Mouse (Mus musculus) embryonic facial prominence, embryonic 15.5 days (tissue): ENCODE results near the gene Ubb. TPM values are rescaled to one million over a fixed set of nuclear protein-coding genes. Genes with fewer than 3 reads are reported as not detected.
A peak's percentile ranks its signal among the peaks of the same experiment; 100 is the strongest.

ENCODE experiments used
- ATAC-seq: fragments of 200-750 bp; cut with Nextera tagmentation; 2 replicates; pipeline ENCODE4 v1.8.0; 2017; ENCODE audit warnings: low read depth, moderate TSS enrichment; ENCODE audit not compliant: insufficient number of reproducible peaks, low FRiP score, low TSS enrichment
- H3K27ac ChIP-seq: fragments of 300-500 bp; sonication (generic); replicated peaks from 2 replicates; pipeline ENCODE4 v1.5.1; 2015; ENCODE audit warnings: mild to moderate bottlenecking, inconsistent platforms
- H3K27me3 ChIP-seq: fragments of 300-500 bp; sonication (generic); 2 replicates; pipeline ENCODE4 v1.6.1; 2015; ENCODE audit warnings: inconsistent platforms
- H3K36me3 ChIP-seq: fragments of 300-500 bp; sonication (generic); 2 replicates; pipeline ENCODE4 v1.6.1; 2015; ENCODE audit warnings: mild to moderate bottlenecking, inconsistent platforms
- H3K4me1 ChIP-seq: fragments of 300-500 bp; sonication (generic); 2 replicates; pipeline ENCODE4 v1.6.1; 2015; ENCODE audit warnings: inconsistent platforms
- H3K4me2 ChIP-seq: fragments of 300-500 bp; sonication (generic); replicated peaks from 2 replicates; pipeline ENCODE4 v1.6.1; 2015; ENCODE audit warnings: mild to moderate bottlenecking, inconsistent platforms
- H3K4me3 ChIP-seq: fragments of 300-500 bp; sonication (generic); replicated peaks from 2 replicates; pipeline ENCODE4 v1.5.1; 2015; ENCODE audit warnings: mild to moderate bottlenecking, inconsistent platforms
- H3K9ac ChIP-seq: fragments of 300-500 bp; sonication (generic); 2 replicates; pipeline ENCODE4 v1.6.1; 2015; ENCODE audit warnings: inconsistent platforms
- H3K9me3 ChIP-seq: fragments of 300-500 bp; sonication (generic); replicated peaks from 2 replicates; pipeline ENCODE4 v1.6.1; 2016; ENCODE audit warnings: inconsistent platforms
- WGBS: fragments of 180-500 bp; shearing (Covaris S2); methylation state at CpG from one replicate; pipeline ENCODE4 v1.1.7; 2015; 5-methylcytosine and 5-hydroxymethylcytosine counted together
- polyA plus RNA-seq: library from polyadenylated mRNA; unstranded; fragments of >200 nt; fragmentation: Nextera tagmentation; extraction: Ambion mirVana; gene quantifications from 2 replicates; pipeline ENCODE4 v1.2.1, GENCODE M21; 2015

Gene Ubb
- polyA plus RNA-seq, 1 experiment from 2014 or later: 3,288 TPM

DNA sequence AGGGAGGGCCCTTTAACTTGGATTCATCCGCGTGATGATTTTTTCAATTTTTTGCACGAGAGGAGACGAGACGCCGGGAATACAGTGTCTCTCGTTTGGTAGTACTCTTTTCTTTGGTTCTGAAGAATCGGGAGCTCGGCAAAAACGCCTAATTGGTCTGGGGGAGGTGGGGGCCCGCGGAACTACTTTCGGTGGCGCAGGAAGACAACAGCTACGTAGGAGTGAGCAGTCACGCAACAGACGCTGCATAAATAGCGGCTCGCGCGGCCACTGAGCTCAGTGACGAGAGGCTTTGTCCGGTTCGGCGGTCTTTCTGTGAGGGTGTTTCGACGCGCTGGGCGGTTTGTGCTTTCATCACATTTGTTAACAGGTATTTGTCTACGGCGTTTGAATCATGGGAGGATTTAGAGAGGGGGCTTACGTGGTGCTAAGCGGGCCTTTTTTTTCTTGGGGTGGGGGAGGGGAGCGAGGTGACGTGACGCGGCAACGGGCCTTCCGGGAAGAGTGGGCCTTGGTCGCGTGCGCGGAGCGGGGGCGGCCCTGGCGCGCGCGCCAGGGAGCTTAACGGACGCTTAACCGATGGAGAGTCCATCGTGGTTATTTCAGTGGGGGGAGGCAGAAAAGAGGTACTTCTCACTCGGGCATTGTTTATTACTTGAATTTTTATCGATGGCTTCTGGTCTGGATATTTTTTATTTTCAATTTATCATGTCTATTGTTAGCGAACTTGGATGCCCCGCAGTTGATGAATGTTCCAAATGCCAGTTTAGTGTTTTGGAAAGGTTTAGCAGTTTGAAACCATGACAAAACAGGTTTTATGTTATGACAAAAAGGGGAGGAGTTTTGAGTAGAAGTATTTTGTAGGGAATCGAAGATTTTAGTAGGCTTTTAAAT is 502 bp downstream of the Ubb start:
- ATAC-seq: peak; percentile 86
- peaks cover 38% of the 10 kb centered on the region for H3K4me1 ChIP-seq
- under 1% methylated on average over 58 of the region's 58 CpGs for WGBS
- H3K36me3 ChIP-seq: peaks cover 15% of the 10 kb centered on the region; the same call in 1 of the 2 replicates
- peak overlapping the region; percentile 68 for H3K9ac ChIP-seq
- peak overlapping the region; percentile 42 for H3K4me2 ChIP-seq
- peak overlapping the region; percentile 65 for H3K4me3 ChIP-seq
- H3K9me3 ChIP-seq: no peaks in the 10 kb centered on the region
- H3K27me3 ChIP-seq: no peaks in the 10 kb centered on the region
- H3K27ac ChIP-seq: peak overlapping the region; percentile 87

GRCm38 (mm10) chr11:62553186-62553585 is 2.2 kb downstream of the Ubb start:
- H3K9ac ChIP-seq: peak overlapping the region; percentile 21; the same call in 1 of the 2 replicates

DNA sequence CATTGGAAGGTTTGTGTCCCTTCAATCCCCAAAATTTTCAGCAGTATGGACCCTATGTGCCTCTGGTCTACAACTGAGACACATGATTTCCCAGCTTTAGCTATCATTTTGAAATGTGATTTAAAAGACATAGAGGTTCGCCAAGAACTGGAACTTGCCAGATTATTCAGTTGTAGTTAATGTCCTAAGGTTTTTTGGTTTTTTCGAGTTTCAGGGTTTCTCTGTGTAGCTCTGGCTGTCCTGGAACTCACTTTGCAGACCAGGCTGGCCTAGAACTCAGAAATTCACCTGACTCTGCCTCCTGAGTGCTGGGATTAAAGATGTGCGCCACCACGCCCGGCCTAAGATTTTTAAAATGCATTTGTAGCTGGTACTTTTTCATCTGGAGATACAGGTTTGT is 2.7 kb downstream of the Ubb start:
- H3K9ac ChIP-seq: peak overlapping the region; percentile 21; the same call in 1 of the 2 replicates
- ATAC-seq: no peak
- WGBS: 80% methylated on average over 5 of the region's 5 CpGs

More at GRCm38 (mm10) chr11:62553186-62553585, 2.2 kb downstream of the Ubb start:
- no peaks in the 10 kb centered on the region for H3K27me3 ChIP-seq
- H3K9me3 ChIP-seq: no peaks in the 10 kb centered on the region
- H3K27ac ChIP-seq: no peak overlapping the region
- ATAC-seq: no peak
- WGBS: 14% methylated on average over 1 of the region's 1 CpGs
- H3K4me1 ChIP-seq: peaks cover 39% of the 10 kb centered on the region
- H3K36me3 ChIP-seq: peaks cover 15% of the 10 kb centered on the region; the same call in 1 of the 2 replicates
- H3K4me3 ChIP-seq: peak overlapping the region; percentile 38
- H3K4me2 ChIP-seq: peak overlapping the region; percentile 65

DNA sequence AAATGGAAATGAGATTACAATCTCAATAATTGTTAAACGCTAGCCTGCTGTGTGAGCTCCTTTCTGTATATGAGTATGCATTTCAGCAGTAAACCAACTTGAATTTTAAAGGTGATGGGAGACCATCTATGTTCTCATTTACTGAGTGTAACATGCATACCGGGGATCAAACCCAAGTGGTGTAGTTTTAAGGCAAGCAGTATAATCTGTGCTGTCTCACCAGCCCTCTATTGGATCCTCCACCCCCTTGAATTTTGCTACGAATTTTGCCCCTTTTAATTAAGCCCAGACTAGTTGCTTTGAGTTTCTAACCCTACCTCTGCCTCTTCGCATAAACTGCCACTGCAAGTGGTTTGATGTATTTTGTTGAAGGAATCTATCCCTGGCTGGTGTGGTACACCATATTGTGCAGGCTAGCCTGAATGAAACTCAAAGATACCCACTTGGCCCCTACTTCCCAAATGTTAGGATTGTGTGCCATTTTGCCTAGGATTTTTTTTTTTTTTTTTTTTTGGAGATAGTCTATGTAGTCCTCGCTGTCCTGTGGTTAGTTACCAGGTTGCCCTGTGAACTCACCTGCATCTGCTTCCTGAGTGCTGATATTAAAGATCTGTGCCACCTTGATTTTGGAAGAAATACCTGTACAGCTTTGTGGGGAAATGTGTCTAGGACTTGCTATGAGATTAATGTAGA is 3.3 kb downstream of the Ubb start:
- peak overlapping the region; percentile 38 for H3K4me3 ChIP-seq
- H3K4me1 ChIP-seq: peaks cover 37% of the 10 kb centered on the region
- H3K27me3 ChIP-seq: no peaks in the 10 kb centered on the region
- WGBS: 59% methylated on average over 5 of the region's 5 CpGs
- H3K36me3 ChIP-seq: peaks cover 15% of the 10 kb centered on the region; the same call in 1 of the 2 replicates
- H3K9ac ChIP-seq: no peak overlapping the region
- H3K4me2 ChIP-seq: peak overlapping the region; percentile 65
- ATAC-seq: no peak
- H3K9me3 ChIP-seq: no peaks in the 10 kb centered on the region
- no peak overlapping the region for H3K27ac ChIP-seq

More for the DNA sequence above, 2.7 kb downstream of the Ubb start:
- H3K4me2 ChIP-seq: peak overlapping the region; percentile 65
- H3K4me3 ChIP-seq: peak overlapping the region; percentile 38
- no peak overlapping the region for H3K27ac ChIP-seq
- H3K9me3 ChIP-seq: no peaks in the 10 kb centered on the region
- peaks cover 43% of the 10 kb centered on the region for H3K4me1 ChIP-seq
- H3K27me3 ChIP-seq: no peaks in the 10 kb centered on the region
- H3K36me3 ChIP-seq: peaks cover 15% of the 10 kb centered on the region; the same call in 1 of the 2 replicates

DNA sequence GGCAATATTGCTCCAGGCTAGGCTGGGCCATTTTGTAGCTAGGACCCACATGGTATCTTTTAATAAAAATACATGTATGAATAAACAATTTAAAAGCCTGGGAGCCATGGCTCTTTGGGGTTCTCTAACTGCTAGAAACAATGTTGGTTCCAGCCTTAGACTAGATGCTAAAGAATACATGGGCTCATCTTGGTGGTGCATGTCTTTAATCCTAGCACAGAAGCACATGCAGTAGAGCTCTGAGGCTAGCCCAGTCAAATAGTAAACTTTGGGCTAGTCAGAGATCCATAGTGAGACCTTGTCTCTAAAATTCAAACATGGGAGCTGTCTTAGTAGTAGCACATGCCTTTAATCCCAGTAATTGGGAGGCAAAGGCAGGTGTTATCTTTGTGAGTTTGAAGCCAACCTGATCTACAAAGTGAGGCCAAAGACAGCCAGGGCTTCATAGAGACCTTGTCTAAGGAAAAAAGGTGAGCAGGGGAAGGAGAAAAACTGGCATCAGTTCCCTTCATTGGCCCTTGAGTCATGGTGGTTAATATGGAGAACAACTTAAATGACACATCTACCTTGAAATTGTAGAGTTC is 4.1 kb downstream of the Ubb start:
- H3K36me3 ChIP-seq: peaks cover 15% of the 10 kb centered on the region; the same call in 1 of the 2 replicates
- H3K9ac ChIP-seq: no peak overlapping the region
- H3K4me3 ChIP-seq: peak overlapping the region; percentile 38; the same call in 1 of the 2 replicates
- ATAC-seq: no peak
- peaks cover 30% of the 10 kb centered on the region for H3K4me1 ChIP-seq
- H3K9me3 ChIP-seq: no peaks in the 10 kb centered on the region
- H3K4me2 ChIP-seq: peak overlapping the region; percentile 65
- H3K27me3 ChIP-seq: no peaks in the 10 kb centered on the region
- no peak overlapping the region for H3K27ac ChIP-seq

GRCm38 (mm10) chr11:62555896-62556412 is 5.0 kb downstream of the Ubb start:
- Histone ChIP-seq H3K27ac (no peak overlapping the region), H3K9ac (no peak overlapping the region), H3K4me1 (peaks cover 30% of the 10 kb centered on the region), H3K4me2 (no peak overlapping the region), H3K36me3 (peaks cover 15% of the 10 kb centered on the region; the same call in 1 of the 2 replicates), H3K9me3 (no peaks in the 10 kb centered on the region), H3K4me3 (no peak overlapping the region), H3K27me3 (no peaks in the 10 kb centered on the region)
- no peak for ATAC-seq

DNA sequence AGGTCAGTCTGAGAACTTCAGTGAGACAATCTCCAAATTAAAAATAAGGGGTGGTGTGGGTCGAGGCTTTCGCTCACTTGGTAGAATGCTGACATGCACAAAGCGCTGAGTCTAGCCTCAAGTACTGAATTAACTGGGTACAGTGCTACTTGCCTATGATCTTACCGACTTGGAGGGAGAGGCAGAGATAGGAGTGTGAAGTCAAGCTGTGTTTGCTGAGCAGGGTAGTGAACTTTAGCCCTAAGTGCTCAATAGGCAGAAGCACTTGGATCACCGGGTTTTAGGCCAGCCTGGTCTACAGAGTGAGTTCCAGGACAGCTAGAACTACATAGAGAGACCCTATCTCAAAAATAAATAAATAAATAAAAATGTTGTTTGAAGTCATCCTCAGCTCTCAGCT is 6.2 kb downstream of the Ubb start:
- Histone ChIP-seq H3K36me3 (peaks cover 15% of the 10 kb centered on the region; the same call in 1 of the 2 replicates), H3K4me2 (no peak overlapping the region), H3K4me1 (peaks cover 30% of the 10 kb centered on the region), H3K27me3 (no peaks in the 10 kb centered on the region), H3K4me3 (no peak overlapping the region), H3K27ac (no peak overlapping the region), H3K9me3 (no peaks in the 10 kb centered on the region), H3K9ac (no peak overlapping the region)
- WGBS: 65% methylated on average over 5 of the region's 5 CpGs
- ATAC-seq: no peak

DNA sequence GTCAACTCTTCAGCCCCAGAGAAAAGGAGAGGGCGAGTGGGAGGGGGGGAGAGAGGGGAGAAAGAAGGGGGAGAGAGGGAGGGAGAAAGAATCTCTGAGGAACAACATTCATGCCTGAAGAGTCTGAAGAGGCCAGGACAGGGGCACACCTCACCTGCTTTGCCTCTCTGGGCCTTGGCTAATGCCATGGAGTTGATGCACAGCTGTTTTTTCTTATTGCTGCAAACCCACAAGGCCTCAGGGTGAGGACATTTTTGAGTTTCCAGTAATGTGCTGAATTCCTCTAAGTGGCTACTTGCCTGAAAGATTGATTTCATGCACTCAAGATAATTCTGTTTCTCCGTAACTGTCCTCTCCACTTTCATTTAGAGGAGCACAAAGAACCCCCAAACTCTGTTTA is 7.2 kb downstream of the Ubb start:
- H3K36me3 ChIP-seq: peaks cover 15% of the 10 kb centered on the region; the same call in 1 of the 2 replicates
- H3K4me2 ChIP-seq: no peak overlapping the region
- no peaks in the 10 kb centered on the region for H3K9me3 ChIP-seq
- WGBS: 32% methylated on average over 2 of the region's 2 CpGs
- H3K4me1 ChIP-seq: peaks cover 30% of the 10 kb centered on the region
- no peak overlapping the region for H3K4me3 ChIP-seq
- no peak for ATAC-seq
- 0 out of 2 replicates have a peak overlapping the region, but pooled peaks have one; percentile 4 for H3K27ac ChIP-seq
- no peaks in the 10 kb centered on the region for H3K27me3 ChIP-seq
- no peak overlapping the region for H3K9ac ChIP-seq

GRCm38 (mm10) chr11:62558961-62559646 is 8.1 kb downstream of the Ubb start:
- H3K36me3 ChIP-seq: peaks cover 11% of the 10 kb centered on the region; the same call in 1 of the 2 replicates
- no peaks in the 10 kb centered on the region for H3K27me3 ChIP-seq
- no peaks in the 10 kb centered on the region for H3K9me3 ChIP-seq
- 48% methylated on average over 6 of the region's 6 CpGs for WGBS
- no peak overlapping the region for H3K27ac ChIP-seq
- no peak overlapping the region for H3K4me2 ChIP-seq
- ATAC-seq: no peak
- no peak overlapping the region for H3K4me3 ChIP-seq
- peaks cover 21% of the 10 kb centered on the region for H3K4me1 ChIP-seq
- no peak overlapping the region for H3K9ac ChIP-seq

- Histone ChIP-seq H3K9me3 (no peaks in the 10 kb centered on the region), H3K9ac (no peak overlapping the region), H3K27me3 (no peaks in the 10 kb centered on the region), H3K36me3 (no peaks in the 10 kb centered on the region), H3K4me1 (peaks cover 6% of the 10 kb centered on the region; the same call in 1 of the 2 replicates), H3K4me2 (peak overlapping the region; percentile 67), H3K27ac (no peak overlapping the region), H3K4me3 (peak overlapping the region; percentile 37)
- no peak for ATAC-seq
- WGBS: 31% methylated on average over 43 of the region's 43 CpGs
These were observed 9.6 kb downstream of the Ubb start for GRCm38 (mm10) chr11:62560463-62561016.
